Mouse (Mus musculus): Measurements from ENCODE around the gene Cox10. TPM values are rescaled to one million over a fixed set of nuclear protein-coding genes. Genes with fewer than 3 reads are reported as not detected.

The Cox10 gene
- polyA plus RNA-seq, 1 experiment from 2014 or later = 21.9 TPM

DNA sequence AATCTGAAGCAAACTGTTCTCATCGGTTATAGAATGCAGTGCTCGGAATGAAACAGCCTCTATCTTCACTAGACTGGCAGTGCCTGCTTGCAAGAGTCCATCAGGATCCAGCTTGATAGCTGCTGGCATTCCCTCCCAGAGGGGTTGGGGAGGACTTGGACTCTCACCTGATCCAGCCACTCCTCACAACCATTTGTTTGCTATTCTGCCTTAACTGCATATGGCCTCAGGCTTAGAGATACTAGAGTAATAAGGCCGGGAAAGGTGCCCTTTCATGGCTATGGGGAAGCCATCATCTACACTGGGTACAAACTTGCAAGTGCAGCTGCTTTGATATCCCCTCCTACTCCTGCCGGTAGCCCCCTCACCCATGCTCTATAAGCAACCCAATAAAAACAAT lies 3.1 kb downstream of the Cox10 start:
- no peak for ATAC-seq (ENCODE audit: low FRiP score, low read depth)
- H3K4me3 ChIP-seq = no peak overlapping the region
- H3K9ac ChIP-seq = no peak overlapping the region
- H3K4me2 ChIP-seq (replicated peaks) = no peak overlapping the region
- 93% methylated on average over 4 of the region's 4 CpGs for WGBS
- H3K4me1 ChIP-seq = peaks cover 13% of the 10 kb centered on the region
- H3K36me3 ChIP-seq = 0 out of 2 replicates have a peak, but pooled peaks cover 4% of the 10 kb centered on the region
- H3K27me3 ChIP-seq (replicated peaks) = no peaks in the 10 kb centered on the region
- no peaks in the 10 kb centered on the region for H3K9me3 ChIP-seq
- H3K27ac ChIP-seq = no peak overlapping the region

DNA sequence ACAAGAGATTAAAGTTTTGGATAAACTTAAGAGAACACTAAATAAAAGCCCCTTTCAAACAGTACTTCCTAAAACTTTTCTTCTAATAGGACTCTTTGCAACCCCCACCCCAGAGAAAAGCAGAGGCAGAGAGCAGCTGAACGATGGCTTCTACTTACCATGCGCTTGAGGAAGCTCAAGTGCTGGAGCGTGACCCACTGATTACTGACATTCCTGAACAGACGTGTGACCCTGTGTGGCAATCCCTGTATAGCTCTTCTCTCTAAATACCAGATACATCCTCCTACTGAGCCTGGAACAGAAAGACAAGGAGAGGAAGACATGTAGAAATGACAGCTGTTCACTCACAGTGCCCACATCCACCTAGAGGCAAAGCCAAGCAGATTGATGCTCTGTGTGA lies 5.9 kb downstream of the Cox10 start:
- H3K4me3 ChIP-seq = no peak overlapping the region
- 80% methylated on average over 4 of the region's 4 CpGs for WGBS

DNA sequence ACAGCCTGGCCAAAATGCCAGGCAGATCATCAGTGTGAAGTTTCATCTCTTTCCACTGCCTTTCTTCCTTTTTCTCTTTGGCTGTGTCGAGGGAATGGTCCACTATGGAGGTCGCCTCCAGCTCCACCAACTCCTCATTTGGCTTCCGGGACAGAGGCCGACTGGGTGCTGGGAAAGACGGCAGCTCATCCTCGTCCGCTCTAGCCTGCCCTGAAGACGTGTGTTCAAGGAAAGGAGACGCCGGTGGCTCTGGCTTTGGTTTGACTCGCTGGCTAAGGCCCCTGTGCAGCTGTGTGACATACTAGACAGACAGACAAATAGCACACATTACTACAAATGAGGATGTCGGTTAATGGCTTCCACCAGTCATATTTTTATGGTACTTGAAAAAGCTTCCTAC lies 7.7 kb downstream of the Cox10 start:
- Histone ChIP-seq H3K27me3 (replicated peaks) (no peaks in the 10 kb centered on the region), H3K9ac (no peak overlapping the region), H3K27ac (no peak overlapping the region), H3K4me1 (no peaks in the 10 kb centered on the region), H3K36me3 (peaks cover 21% of the 10 kb centered on the region), H3K4me2 (replicated peaks) (no peak overlapping the region), H3K9me3 (no peaks in the 10 kb centered on the region), H3K4me3 (no peak overlapping the region)
- ATAC-seq (ENCODE audit: low FRiP score, low read depth) = no peak
- WGBS = 94% methylated on average over 12 of the region's 12 CpGs

More for the DNA sequence above, 5.9 kb downstream of the Cox10 start:
- Histone ChIP-seq H3K4me2 (replicated peaks) (no peak overlapping the region), H3K9ac (no peak overlapping the region), H3K36me3 (peaks cover 21% of the 10 kb centered on the region), H3K27me3 (replicated peaks) (no peaks in the 10 kb centered on the region), H3K27ac (no peak overlapping the region), H3K9me3 (no peaks in the 10 kb centered on the region), H3K4me1 (peaks cover 6% of the 10 kb centered on the region)
- ATAC-seq (ENCODE audit: low FRiP score, low read depth) = no peak

DNA sequence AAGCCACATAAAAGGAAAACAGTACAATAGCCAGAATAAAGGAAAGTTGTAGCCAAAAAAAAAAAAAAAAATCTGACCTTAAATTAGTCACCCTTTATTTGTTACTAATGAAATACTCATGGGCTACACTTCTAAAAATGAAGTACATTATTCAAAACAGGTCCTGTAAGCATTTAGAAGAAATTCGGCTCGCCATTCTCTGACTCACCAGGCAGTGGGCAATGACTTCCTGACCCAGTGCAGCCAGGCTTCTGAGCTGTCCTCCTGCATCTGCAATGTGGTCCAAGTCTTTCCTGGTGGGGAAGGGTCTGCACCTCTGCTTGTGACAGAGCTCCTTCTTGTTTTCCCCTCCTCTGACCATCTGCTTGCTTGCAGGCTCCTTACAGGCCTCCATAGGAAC lies 13.3 kb downstream of the Cox10 start:
- ATAC-seq (ENCODE audit: low FRiP score, low read depth) = no peak
- Histone ChIP-seq H3K27me3 (replicated peaks) (no peaks in the 10 kb centered on the region), H3K9ac (no peak overlapping the region), H3K4me3 (no peak overlapping the region), H3K27ac (no peak overlapping the region), H3K36me3 (peaks cover 16% of the 10 kb centered on the region), H3K9me3 (no peaks in the 10 kb centered on the region), H3K4me1 (no peaks in the 10 kb centered on the region), H3K4me2 (replicated peaks) (no peak overlapping the region)
- WGBS = 90% methylated on average over 2 of the region's 2 CpGs

DNA sequence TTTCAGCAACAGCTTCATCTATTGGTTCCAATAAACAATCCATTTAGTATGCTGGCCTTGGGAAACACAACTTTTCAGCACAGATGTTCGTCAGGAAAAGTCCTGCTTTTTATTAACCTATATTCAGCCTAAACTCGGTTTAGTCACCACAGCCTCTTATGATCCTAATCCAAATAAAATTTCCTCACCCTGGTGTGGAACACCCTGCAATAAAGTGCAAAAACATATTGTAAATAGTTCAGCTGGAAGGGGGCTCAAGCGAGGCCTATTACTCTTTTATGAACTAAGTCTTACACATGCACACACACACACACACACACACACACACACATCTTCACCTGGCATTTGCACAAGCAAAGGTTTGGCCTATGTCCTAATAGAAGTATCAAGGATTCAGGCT lies 16.1 kb downstream of the Cox10 start:
- ATAC-seq (ENCODE audit: low FRiP score, low read depth) = no peak
- WGBS = 81% methylated on average over 3 of the region's 3 CpGs

DNA sequence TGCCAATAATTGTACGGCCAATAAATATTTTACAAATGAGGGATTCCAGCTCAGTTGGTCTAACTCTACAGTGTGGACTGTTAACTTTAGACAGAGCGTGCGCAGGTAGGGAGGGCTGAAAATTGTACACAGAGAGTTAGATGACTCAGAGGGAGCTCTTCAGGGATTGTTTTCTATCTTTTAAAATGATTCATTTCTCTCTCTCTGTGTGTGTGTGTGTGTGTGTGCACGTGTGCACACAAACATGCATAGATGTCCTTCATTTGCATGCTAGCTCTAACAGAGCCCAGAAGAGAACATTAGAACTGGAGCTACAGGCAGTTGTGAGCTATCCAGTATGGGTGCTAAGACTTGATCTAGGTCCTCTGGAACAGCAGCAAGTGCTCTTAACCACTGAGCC lies 17.0 kb downstream of the Cox10 start:
- Histone ChIP-seq H3K4me3 (no peak overlapping the region), H3K4me2 (replicated peaks) (no peak overlapping the region), H3K9ac (no peak overlapping the region), H3K27me3 (replicated peaks) (no peaks in the 10 kb centered on the region), H3K27ac (no peak overlapping the region), H3K4me1 (no peaks in the 10 kb centered on the region), H3K36me3 (peaks cover 7% of the 10 kb centered on the region; the same call in 1 of the 2 replicates), H3K9me3 (no peaks in the 10 kb centered on the region)
- no peak for ATAC-seq (ENCODE audit: low FRiP score, low read depth)
- WGBS = 93% methylated on average over 4 of the region's 4 CpGs

More for the DNA sequence above, 16.1 kb downstream of the Cox10 start:
- no peak overlapping the region for H3K27ac ChIP-seq
- H3K36me3 ChIP-seq = peaks cover 5% of the 10 kb centered on the region; the same call in 1 of the 2 replicates
- no peak overlapping the region for H3K4me2 ChIP-seq (replicated peaks)
- no peaks in the 10 kb centered on the region for H3K27me3 ChIP-seq (replicated peaks)
- no peaks in the 10 kb centered on the region for H3K9me3 ChIP-seq
- no peak overlapping the region for H3K9ac ChIP-seq
- H3K4me3 ChIP-seq = no peak overlapping the region
- no peaks in the 10 kb centered on the region for H3K4me1 ChIP-seq

DNA sequence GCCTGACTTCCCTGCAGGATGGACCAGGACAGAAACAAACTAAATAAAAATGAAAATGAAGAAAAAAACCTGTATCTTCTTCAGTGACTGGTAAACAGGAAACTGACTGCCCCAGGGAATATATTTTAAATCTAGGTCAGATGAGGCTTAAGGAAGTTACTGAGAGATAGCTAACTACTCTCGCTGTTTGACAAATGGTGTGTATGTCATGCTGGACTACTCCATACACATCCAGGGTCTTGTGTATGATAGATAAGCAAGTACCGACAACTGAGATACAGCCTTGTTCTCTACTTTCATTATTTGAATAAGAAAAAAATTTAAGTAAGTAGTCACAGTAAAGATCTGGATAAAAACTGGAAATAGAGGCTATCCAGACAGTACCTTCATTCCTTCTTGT lies 20.0 kb downstream of the Cox10 start:
- Histone ChIP-seq H3K9me3 (no peaks in the 10 kb centered on the region), H3K27me3 (replicated peaks) (no peaks in the 10 kb centered on the region), H3K27ac (no peak overlapping the region), H3K4me3 (no peak overlapping the region), H3K36me3 (peaks cover 7% of the 10 kb centered on the region; the same call in 1 of the 2 replicates), H3K4me1 (no peaks in the 10 kb centered on the region), H3K9ac (no peak overlapping the region), H3K4me2 (replicated peaks) (no peak overlapping the region)
- 94% methylated on average over 2 of the region's 2 CpGs for WGBS
- no peak for ATAC-seq (ENCODE audit: low FRiP score, low read depth)

DNA sequence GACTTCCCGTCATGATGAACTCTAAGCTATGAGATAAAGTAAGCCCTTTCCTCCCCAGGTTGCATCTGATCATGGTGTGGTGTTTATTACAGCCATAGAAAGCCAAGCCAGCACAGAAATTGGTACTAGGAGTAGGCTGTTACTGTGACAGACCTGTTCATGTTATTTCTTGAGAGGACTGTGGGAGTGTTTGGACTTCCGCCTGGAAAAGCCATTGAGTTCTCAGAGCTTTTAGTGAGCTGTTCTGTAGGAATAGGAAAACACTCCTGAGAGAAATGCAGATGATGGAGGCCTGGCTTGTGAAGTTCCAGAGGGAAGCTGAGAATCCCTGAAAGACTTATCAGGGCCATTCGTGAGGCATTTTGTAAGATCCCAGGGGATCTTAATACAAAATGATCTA lies 20.8 kb downstream of the Cox10 start:
- WGBS = 90% methylated on average over 3 of the region's 3 CpGs
- no peak overlapping the region for H3K9ac ChIP-seq
- no peak for ATAC-seq (ENCODE audit: low FRiP score, low read depth)
- no peak overlapping the region for H3K4me2 ChIP-seq (replicated peaks)
- peaks cover 7% of the 10 kb centered on the region; the same call in 1 of the 2 replicates for H3K36me3 ChIP-seq
- no peaks in the 10 kb centered on the region for H3K27me3 ChIP-seq (replicated peaks)
- no peak overlapping the region for H3K4me3 ChIP-seq
- no peaks in the 10 kb centered on the region for H3K9me3 ChIP-seq
- no peaks in the 10 kb centered on the region for H3K4me1 ChIP-seq
- no peak overlapping the region for H3K27ac ChIP-seq

DNA sequence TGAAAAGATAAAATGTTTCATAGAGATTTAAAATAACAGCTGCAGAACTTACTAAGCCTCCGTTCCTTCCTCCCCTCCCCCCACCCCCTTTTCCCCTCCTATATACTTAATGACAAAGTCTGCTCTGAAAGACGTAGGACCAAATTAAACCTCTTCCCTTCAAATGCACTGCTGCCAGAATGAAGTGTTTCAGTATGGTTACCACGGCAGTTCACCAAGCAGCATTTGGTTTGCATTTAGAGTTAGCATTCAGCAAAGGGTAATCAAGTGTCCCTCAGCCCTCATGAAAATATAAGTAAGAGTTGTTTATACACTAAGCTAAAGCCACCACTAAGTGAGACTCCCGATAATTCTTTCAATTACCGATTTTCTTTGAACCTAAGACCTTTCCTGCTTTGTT lies 25.9 kb downstream of the Cox10 start:
- Histone ChIP-seq H3K9ac (no peak overlapping the region), H3K4me2 (replicated peaks) (no peak overlapping the region), H3K4me3 (no peak overlapping the region), H3K27ac (no peak overlapping the region), H3K27me3 (replicated peaks) (no peaks in the 10 kb centered on the region), H3K9me3 (no peaks in the 10 kb centered on the region), H3K36me3 (peaks cover 4% of the 10 kb centered on the region; the same call in 1 of the 2 replicates), H3K4me1 (peaks cover 18% of the 10 kb centered on the region)
- no peak for ATAC-seq (ENCODE audit: low FRiP score, low read depth)
- 81% methylated on average over 5 of the region's 5 CpGs for WGBS

DNA sequence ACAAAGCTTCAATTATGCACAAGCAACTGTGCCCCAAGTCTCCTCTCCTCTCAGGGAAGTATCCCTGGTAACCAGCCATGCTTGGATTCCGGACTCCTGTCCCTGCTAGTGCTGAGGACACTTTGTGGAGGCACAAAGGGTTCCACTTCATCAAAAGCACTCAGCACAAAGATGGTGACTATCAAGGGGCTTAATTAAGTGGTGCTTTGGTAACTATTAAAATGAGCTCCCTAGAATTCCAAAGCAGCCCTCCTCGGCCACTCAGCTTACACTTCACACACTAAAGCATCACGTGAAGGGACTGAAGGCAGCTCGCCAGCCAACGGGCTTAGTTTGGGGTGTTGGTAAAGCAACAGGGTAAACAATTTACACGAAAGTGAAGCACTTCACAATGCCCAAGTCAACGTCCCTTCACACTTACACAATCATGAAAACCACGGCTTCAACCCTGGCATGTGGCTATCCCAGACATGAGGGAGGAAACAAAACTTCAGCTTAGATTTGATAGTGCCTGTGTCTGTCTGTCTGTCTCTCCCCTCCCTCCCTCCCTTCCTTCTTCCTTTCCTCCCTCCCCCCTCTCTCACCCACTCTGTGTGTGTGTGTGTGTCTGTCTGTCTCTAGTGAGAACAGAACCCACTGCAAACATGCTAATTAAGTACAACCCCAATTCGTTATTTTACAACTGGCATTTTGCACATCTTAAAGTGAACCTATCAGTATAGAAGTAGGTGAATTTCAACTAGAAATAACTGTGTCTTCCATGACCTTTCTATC lies 27.9 kb downstream of the Cox10 start:
- H3K9ac ChIP-seq = no peak overlapping the region
- H3K4me3 ChIP-seq = no peak overlapping the region
- no peak overlapping the region for H3K4me2 ChIP-seq (replicated peaks)
- no peaks in the 10 kb centered on the region for H3K27me3 ChIP-seq (replicated peaks)
- 48% methylated on average over 9 of the region's 9 CpGs for WGBS
- peak; percentile 63 for ATAC-seq (ENCODE audit: low FRiP score, low read depth)
- H3K4me1 ChIP-seq = peaks cover 18% of the 10 kb centered on the region
- H3K9me3 ChIP-seq = no peaks in the 10 kb centered on the region
- H3K36me3 ChIP-seq = no peaks in the 10 kb centered on the region
- no peak overlapping the region for H3K27ac ChIP-seq

DNA sequence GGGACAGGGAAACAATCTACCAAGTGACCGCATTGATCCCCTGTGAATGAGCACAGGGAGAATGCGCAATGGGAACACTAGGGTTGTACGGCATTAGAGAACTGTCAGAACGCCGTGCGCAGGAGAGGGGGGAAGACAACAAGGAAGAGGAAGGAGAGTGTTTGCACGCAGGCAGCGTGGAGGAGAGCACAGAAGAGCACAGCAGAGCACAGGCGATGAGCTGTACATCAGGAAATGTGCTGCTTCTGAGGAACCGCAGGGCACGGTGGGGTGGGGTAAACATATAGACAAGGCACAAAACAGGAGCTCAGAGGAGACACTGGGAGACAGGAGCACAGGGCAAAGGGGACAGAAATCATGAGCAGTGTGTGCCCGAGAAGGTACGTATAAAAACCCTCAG lies 31.8 kb downstream of the Cox10 start:
- Histone ChIP-seq H3K4me1 (peaks cover 18% of the 10 kb centered on the region), H3K27ac (no peak overlapping the region), H3K9ac (no peak overlapping the region), H3K36me3 (peaks cover 4% of the 10 kb centered on the region; the same call in 1 of the 2 replicates), H3K4me2 (replicated peaks) (no peak overlapping the region), H3K4me3 (no peak overlapping the region), H3K9me3 (no peaks in the 10 kb centered on the region), H3K27me3 (replicated peaks) (no peaks in the 10 kb centered on the region)
- ATAC-seq (ENCODE audit: low FRiP score, low read depth) = no peak
- 89% methylated on average over 13 of the region's 13 CpGs for WGBS

DNA sequence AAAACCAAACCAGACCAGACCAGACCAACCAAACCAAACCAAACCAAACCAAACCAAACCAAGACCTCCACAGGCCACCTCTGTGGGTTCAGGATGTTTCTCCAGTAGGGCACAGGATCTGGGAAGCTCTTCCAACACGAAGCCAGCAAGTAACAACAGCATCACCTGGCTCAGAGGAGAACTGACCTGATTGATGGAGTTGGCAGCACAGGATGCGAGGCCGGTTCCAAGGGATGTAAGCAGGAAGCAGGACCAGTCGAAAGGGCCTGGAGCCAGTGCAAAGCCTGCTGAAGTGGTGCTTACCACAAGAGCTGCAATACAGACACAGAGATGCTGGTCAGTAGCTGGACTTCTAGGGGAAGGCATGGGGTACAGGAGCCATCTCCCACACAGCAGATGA lies 34.2 kb downstream of the Cox10 start:
- Histone ChIP-seq H3K27ac (no peak overlapping the region), H3K36me3 (peaks cover 4% of the 10 kb centered on the region; the same call in 1 of the 2 replicates), H3K4me3 (no peak overlapping the region), H3K4me1 (0 out of 2 replicates have a peak, but pooled peaks cover 2% of the 10 kb centered on the region), H3K4me2 (replicated peaks) (no peak overlapping the region), H3K9ac (no peak overlapping the region), H3K27me3 (replicated peaks) (no peaks in the 10 kb centered on the region), H3K9me3 (no peaks in the 10 kb centered on the region)
- ATAC-seq (ENCODE audit: low FRiP score, low read depth) = no peak
- WGBS = 92% methylated on average over 4 of the region's 4 CpGs

DNA sequence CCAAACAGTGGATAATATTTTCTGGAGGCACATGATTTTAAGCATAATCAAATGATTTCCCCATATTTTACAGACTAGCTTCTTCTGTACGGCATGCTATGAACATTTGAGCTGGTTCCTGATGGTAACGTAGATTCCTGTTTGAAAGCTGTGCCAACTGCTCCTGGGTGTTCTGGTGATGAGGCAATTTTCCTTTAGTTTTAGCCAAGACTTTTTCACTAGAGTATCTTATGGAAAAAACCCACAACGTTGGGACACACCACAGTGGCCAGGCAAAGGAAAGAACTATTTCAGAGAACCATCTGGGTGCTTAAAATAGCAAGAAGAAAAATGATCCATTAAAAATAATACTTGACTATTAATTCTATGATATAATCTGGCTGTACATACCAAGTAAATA lies 35.2 kb downstream of the Cox10 start:
- Histone ChIP-seq H3K4me3 (no peak overlapping the region), H3K27ac (no peak overlapping the region), H3K9me3 (no peaks in the 10 kb centered on the region), H3K27me3 (replicated peaks) (no peaks in the 10 kb centered on the region), H3K4me1 (no peaks in the 10 kb centered on the region), H3K4me2 (replicated peaks) (no peak overlapping the region), H3K36me3 (peaks cover 4% of the 10 kb centered on the region; the same call in 1 of the 2 replicates), H3K9ac (no peak overlapping the region)
- WGBS = 93% methylated on average over 3 of the region's 3 CpGs
- ATAC-seq (ENCODE audit: low FRiP score, low read depth) = no peak

Data from neural tube, embryonic 12.5 days (tissue).